Mouse (Mus musculus): ENCODE results near the gene 4930558K02Rik.

The 4930558K02Rik gene

DNA sequence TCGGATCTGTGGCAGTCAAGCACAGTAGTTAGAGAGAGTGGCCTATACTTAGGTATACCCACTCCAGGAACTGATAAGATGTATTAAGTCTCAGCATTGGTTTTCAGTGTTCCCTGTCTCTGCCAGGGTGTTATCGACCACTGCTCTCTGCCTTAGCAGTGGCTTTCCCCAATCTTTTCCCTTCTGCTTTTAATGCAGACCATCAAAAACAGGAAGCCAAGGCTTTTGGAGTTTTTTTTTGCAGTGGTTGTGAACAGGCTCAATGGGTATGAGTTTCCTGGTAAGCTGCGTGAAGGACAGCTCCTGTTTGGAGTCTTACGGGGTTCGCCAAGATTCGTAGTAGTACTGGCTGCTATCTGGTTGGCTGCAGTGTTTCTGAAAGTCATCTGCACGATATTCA lies 13.0 kb upstream of the 4930558K02Rik start:
- no peak for DNase-seq (ENCODE audit: low read depth)

GRCm38 (mm10) chr1:161991846-161992245 lies 12.4 kb upstream of the 4930558K02Rik start:
- no peak for DNase-seq (ENCODE audit: low read depth)

GRCm38 (mm10) chr1:161990684-161991578 lies 11.5 kb upstream of the 4930558K02Rik start:
- DNase-seq (ENCODE audit: low read depth) = no peak

DNA sequence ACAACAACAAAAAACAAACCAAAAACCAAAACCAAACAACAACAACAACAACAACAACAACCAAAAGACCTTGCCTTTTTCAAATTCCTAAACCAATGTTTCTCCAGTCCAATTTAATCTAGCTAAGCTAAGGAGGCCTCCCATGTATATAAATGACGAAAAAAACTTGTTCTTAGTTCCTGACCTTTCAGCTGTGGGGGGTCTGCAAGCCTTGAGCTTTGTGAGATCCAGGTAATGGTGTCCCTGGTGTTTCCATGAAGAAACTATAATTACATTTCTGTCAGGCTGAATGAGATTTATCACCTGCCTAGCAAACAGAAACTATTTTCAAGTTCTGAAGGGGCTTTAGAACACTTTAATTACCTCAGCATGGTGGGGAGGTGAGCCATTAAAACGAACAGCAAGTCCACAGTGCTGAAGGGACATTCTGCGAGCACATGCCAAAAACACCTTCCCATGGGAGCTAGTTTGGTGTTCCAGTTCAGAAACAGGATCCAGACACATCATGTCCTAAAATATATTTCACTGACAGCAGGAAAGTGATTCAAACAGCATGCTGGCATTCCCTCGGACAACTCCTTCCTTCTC lies 4.6 kb upstream of the 4930558K02Rik start:
- no peak for DNase-seq (ENCODE audit: low read depth)

- no peak for DNase-seq (ENCODE audit: low read depth)
Observed at GRCm38 (mm10) chr1:161983451-161983850, 4.0 kb upstream of the 4930558K02Rik start.

DNA sequence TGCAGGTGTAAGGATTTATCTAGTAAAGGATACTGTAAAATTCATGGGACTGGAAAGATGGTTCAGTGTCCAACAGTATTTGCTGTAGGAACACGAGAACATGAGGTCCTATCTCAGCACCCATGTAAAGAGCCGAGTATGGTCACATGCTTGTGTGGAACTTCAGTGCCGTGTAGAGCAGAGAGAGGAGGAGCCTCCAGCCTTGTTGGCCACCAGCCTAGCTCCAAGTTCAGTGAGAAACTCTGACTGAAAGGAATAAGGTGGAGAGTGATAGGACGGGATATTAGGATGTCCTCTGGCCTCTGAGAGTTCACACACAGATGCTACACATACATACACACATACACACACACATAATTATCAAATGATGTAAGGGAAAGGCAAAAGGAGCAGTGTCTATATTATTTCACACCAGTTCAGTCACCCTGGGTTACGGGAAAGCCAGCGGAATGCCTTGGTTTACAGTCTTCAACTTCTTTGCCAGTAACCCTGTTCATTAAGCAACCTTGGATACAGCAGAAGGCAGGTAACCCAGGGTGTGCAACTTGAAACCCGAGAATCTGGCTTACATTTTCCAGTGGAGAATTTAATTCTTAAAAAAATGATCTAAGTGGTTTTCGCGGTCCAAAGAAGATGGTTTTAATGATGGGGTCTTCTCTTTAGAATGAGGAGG lies 1.3 kb upstream of the 4930558K02Rik start:
- DNase-seq (ENCODE audit: low read depth) = no peak

GRCm38 (mm10) chr1:161980046-161980445 lies 610 bp upstream of the 4930558K02Rik start:
- DNase-seq (ENCODE audit: low read depth) = no peak

DNA sequence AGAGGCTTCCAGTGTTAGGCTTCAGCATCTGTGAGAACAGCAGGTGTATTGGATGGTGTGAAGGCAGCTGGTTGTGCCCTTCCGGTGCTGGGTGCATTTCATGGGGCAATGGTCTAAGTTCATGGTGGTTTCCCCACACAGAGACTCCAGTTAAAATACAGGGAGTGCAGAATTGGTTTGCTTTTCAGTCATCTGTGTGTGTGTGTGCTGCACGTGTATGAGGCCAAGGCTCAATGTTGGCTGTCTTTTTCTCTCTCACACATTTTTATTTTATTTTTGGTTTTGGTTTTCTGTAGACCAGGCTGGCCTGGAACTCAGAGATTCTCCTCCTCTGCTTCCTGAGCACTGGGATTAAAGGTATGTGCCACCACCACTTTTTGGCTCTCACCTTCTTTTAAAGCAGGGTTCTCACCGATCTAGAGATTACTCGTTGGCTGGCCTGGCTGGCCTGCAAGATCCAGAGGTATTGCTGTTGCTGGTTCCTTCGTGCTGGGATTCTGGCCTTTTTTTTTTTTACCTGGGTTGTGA lies 1.2 kb downstream of the 4930558K02Rik start:
- no peak for DNase-seq (ENCODE audit: low read depth)

GRCm38 (mm10) chr1:161977331-161977730 lies 2.1 kb downstream of the 4930558K02Rik start:
- no peak for DNase-seq (ENCODE audit: low read depth)

DNA sequence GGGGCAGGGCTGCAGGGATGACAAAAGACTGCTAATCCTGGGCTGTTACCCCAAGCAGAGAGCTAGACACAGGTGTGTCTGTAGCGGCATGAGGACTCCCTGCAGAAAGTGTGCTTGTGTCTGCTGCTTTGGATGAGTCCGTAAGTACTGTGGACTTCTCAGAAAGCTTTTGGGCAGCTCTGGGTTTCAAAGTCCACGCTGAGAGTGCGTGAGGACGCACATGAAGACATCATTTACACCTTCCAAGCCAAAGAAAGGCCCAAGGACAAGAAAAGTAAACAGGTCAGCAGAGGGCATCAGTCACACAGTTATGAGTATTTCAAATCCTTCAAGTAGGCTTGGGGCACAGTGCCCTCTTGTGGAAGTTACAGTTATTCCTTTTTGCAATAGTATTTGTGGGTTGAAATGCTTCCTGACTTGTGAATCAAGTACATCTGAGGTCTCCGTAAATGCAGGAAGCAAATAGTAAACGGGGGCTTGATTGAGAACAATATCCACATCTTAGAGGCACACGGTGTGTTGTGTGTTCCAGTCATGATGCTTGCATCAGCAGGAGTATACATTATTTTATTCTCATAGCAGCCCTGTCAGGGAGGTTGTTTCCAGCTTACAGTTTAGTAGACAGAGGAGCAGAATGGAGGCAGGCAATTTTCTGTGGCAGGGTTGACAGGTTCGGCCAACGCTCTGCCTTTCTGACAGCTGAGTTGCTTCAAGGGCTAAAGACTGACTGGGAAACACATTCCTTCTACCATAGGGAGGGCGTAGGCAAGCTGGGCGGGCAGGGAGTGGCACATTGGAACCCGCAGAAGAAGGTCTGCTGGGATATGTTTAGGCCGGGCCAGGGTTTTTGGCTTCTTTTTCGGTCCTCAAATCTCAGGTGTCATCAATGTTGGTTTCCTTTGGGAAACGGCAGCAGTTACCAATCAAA lies 2.9 kb downstream of the 4930558K02Rik start:
- peak; percentile 92 for DNase-seq (ENCODE audit: low read depth)

DNA sequence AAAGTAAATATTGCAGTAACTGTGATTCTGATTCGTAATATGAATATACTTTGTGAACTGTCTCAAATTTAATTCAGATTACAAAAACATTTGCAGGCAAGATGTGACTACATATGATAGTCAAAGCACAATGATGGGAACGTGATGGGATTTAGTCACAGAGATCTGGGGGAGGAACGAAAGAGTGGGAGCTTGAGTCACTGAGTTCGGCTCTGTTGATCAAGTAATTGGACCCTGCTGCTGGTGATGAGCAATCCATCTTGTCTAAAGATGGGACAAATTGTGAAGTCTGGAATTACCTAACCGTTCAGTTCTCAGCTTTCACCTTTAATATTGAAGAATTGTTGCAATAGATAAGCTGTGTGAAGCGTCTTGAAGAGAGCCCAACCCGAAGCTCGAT lies 7.2 kb downstream of the 4930558K02Rik start:
- DNase-seq (ENCODE audit: low read depth) = no peak

GRCm38 (mm10) chr1:161970874-161971273 lies 8.6 kb downstream of the 4930558K02Rik start:
- no peak for DNase-seq (ENCODE audit: low read depth)

- peak; percentile 84 for DNase-seq (ENCODE audit: low read depth)
Observed at GRCm38 (mm10) chr1:161968589-161969407, 10.6 kb downstream of the 4930558K02Rik start, which contains the start of gene Pigc. Gene Pigc, plus strand, starts transcription at chr1:161969186.

DNA sequence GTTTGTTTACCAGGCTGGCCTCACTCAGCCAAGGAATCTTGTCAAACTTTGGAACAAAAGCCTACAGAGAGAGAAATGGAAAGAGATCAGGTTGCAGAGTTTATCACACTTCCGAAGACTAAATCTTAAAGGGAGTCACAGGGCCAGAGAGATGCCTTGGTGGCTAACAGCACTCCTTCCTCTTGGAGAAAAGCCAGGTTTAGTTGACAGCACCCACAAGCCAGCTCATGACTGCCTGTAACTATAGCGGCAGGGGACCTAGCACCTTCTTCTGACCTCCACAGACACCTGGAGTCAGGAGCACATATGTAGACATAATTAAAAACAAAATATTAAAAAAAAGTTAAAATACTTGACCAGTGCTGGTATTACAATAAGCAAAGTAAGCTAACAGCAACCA lies 11.5 kb downstream of the 4930558K02Rik start:
- DNase-seq (ENCODE audit: low read depth) = no peak

DNA sequence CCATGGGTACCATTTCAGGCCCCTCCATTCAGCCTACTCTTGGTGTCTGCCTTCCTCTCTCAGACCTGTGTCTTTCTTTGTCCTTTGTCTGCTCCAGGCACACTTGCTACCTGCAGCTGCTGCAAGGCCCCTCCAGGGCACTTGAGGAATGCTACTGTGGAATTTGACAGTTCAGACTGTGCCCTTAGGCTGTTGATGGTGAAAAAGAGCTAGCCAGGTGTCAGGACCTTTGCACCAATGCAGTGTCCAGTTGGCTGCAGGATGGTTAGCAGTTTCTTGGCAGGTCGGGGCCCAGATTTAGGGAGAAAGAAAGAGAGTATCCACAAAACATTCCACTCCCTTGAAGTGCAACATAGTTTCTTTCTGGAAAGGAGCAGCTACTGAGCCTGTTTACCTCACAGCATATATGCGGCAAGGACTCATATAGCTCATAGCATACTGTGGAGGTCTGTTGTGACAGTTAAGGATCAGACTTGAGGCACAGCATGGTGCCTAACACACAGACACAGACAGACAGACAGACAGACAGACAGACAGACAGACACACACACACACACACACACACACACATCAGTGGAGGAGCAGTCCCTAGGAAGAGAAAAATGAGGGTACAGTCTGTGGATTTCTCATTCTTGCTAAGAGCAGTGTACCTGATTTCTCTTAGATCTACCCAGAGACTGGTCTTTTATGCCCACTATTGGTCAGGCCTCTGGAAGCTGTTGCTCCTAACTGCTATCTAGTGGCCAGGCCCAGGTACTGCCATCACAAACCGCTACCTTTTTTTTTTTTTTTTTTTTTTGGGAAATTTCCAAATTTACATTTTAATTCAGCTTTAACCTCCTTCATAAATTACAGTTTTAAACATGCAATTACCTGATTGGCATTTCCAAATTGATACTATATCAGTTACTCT lies 16.7 kb downstream of the 4930558K02Rik start:
- peak; percentile 61 for DNase-seq (ENCODE audit: low read depth)

DNA sequence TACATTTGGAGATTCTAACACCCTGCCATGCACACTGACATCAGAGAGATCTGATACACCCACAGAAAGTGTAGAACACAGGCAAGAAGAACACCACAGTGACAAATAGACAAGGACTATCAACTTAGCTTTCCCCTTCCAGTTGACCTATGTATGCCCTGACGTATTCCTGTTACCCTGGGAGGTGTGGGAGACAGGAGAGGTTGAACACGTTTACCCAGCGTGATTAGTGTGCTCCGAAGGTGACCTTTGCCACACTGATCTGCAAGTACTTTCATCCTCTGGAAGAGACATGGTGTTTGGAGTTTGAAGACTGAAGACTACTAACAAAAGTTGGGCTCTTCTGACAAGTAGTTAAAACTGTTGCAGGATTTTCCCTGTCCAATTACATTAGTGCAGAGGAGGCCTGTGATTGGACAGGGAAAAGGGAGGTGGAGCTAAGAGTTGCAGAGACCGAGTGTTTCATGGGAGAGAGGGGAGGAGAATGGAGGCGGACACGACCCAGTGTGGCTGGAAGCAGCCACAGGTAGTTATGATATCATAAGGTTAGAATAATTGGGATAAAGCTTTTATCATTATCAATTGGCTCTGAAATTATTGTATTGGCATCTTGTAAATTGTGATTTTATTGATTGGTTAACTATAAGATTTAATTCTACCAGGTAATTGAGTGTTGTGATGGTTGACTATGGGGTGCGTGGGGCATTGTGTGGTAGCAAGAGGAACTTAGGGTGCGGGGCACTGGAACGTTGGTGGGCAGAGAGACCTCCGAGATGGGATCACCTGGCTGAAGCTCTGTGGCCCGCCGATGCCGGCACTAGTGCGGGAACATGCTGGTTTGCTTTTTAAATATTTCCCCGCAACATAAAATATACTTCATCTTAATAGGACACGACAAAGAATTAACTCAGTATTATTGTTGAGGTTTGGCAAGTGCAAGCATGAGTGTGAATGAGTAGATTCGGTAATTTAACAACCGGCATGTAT lies 21.2 kb downstream of the 4930558K02Rik start:
- no peak for DNase-seq (ENCODE audit: low read depth)

DNA sequence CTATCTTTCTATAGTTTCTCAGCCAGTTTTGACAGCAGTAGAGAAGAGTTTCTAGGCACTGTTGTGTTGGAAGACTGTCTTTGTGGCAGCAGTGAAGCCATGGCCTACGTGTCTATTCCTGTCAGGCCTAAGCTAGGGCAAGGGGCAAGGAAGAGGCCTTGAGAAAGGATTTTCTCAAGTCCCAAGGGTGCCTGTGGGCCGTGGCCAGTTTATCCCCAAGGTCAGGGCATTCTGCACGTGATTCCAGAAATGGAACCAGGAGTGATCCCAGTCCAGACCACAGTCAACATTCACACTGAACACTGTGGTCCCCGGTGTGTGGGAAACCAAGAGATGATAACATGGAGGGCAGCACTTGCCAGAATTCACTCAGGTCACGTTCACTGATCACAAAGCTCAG lies 23.6 kb downstream of the 4930558K02Rik start:
- no peak for DNase-seq (ENCODE audit: low read depth)

DNA sequence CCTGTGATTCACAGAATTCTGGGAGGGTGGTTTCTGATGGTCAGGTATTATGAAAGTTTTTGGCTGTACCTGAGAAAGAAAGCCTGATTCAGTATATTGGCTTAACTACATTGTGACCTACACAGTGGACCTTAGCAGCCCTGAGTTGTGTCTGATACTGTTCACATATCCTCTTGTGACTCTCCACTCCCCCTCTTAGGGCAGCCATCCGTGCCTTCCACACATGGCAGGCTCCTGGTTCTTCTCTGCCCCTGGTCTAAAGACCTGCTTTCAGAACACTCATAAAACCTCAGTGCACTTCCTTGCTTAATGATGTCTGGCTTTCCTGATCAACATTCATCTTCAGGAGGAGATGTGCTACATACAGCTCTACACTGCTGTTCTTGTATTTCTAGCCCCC lies 26.8 kb downstream of the 4930558K02Rik start:
- no peak for DNase-seq (ENCODE audit: low read depth)

Data from naive thymus-derived CD4-positive, alpha-beta T cell, adult 2 months (primary cell).